Mouse (Mus musculus) retina, postnatal 7 days (tissue): ENCODE data around the gene Snap91.
A peak's percentile ranks its signal among the peaks of the same experiment; 100 is the strongest.

Experiments used
- DNase-seq: peaks from one replicate; pipeline ENCODE4 v3.0.0-alpha.2; 2012; ENCODE audit warnings: low read depth, low spot score

Gene Snap91

DNA sequence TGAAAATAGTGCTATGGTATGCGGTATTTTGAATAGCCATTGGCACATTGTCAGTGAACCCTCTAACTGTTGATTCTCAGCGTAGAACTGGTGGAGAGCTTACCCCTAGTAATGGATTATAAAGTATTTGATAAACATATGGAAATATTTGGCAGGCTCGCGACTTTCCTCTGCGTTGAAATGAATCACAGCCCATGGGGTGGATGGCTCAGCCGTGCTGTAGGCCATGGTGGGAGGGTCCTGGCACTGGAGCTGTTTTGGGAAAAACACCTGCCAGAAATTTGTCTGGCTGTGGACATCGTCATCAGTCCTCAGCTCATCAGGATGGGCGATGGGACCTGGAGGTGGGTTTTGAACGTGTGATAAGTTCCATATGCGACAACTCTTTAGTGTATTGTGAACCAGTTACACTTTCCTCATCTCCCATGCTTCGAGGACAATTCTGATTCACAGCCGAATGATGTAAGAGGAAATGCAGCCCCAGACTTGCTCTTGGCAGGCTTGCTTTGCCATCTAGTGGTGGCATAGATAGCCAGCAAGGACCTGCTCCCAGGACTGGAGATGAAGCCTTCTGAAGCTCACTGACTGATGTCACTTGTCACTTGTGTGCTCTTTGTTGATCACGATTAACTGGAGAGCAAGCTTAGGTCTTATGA, 134.4 kb downstream of the Snap91 start:
- DNase-seq = peak; percentile 68

GRCm38 (mm10) chr9:86744041-86744440, 136.4 kb downstream of the Snap91 start:
- DNase-seq = no peak

- no peak for DNase-seq
Observed at GRCm38 (mm10) chr9:86742959-86743911, 137.2 kb downstream of the Snap91 start, which contains the start of gene Prss35. TSS of gene Prss35 (plus strand) at chr9:86743649.

DNA sequence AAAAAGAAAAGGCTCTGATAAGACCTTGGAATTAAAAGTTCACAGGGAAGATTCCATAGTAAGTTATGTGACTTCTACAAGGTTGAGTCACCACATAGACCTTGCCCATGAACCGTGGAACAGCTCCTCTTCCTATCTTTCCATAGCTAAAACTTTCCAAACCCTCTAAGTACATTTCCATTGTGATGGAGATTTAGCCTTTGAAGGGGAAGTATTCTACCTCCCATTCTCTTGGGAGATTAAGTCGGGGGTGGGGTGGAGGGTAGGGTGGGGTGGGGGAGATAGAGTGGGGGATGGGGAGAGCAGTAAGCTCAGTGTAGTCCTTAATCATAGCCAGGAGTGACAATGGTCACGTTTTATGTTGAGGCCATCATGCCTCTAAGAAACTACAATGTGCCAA, 140.5 kb downstream of the Snap91 start:
- no peak for DNase-seq

- DNase-seq = no peak
Observed at GRCm38 (mm10) chr9:86738801-86739200, 141.7 kb downstream of the Snap91 start.

- no peak for DNase-seq
Observed at GRCm38 (mm10) chr9:86738067-86738466, 142.4 kb downstream of the Snap91 start.

DNA sequence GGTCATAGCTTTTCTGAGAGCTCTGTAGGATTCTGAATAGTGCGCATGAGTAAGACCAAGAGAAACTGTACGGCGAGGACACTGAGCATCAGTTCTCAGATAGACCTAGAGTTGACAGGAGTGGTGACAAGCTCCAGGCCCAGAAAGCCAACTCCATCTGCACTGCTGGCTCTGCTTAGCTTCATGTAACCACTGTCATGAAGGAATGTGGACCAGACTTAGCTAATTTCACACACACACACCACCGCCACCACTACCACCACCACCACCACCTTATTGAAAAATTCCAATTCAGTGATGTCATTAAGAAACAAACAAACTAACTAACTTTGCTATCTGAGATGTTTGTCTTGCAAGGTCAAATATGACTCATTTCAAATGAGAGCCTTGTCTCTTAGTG, 143.5 kb downstream of the Snap91 start:
- DNase-seq = no peak

DNA sequence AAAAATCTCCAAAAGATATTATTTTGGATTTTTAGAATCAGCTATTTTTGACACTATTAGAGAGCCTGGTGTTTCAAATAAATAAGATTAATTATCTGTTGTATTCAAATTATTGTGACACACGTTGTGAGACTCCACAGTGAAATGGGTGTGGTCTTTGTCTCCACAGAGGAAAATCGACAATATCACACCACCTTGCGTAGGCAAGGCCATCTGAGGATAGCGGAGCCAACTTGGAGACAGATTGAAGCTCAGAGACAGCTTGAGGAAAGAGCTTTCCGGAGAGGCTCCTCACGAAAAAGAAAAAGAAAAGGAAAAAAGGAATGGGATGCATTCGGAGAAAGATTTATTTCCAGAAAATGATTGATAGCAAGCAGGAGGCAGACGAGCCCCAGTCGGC, 145.7 kb downstream of the Snap91 start:
- DNase-seq = no peak

- no peak for DNase-seq
Observed at GRCm38 (mm10) chr9:86734357-86734756, 146.1 kb downstream of the Snap91 start.

DNA sequence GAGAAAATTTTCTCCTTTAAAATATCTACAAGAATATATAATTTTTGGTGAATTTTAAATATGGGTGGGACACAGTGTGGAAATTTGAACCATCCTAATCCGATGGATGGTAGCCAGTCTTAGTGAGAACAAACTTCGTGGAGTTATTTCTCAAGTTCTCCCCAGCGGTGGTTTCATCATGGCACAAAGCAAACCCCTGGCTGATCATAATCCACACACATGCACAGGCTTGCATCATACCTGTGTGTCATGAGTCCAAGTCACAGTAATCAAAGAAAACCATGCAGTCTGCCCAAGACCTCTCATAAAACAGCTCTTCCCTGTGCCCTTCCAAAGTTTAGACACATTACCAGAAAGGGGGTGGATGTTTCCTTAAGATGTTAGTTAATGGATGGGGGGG, 150.6 kb downstream of the Snap91 start:
- DNase-seq = no peak

DNA sequence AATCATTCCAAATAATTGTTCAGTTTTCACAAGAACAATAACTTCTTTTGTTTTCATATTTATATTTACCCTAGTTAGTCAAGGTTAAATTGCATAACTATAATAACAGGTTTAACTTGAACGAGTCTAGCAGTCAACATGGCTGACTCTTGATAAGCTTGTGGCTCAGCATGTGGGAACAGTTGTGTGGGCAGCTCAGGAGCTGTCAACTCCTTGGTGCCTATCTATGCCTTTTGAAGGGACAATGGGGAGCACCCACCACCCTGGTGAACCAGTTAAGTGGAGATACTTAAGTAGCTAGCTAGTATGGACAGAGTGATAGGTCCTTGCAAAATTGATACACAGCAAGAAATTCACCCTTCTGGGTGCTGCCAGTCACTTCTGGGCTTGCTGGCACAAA, 151.4 kb downstream of the Snap91 start:
- no peak for DNase-seq

DNA sequence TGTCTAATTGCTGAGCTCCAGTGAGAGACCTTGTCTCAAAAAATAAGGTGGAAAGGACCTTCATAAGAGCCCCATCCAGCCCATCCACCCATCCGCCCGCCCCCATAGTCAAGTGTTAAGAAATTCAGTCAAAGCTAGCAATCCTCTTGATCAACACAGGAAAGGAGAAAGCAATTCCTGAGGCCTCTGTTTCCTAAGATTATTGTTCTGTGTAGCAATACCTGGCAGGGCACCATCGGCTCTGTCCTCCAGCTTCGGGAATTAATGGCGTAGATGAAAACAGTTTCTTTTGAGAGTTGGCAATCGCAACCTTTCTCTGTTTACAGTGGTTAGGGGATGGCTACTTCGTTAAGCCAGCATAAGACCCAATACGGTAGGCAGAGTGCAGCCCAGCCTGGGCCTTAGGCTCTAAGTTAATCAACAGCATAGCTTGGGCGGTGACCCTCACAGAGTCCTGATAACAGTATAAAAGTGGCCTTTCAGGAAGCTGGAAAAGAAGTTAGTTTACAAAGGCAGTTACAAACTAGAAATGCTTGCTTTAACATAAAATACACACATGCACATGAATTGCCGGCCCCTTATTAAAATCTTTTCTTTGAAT, 152.1 kb downstream of the Snap91 start:
- no peak for DNase-seq

- DNase-seq = no peak
Observed at GRCm38 (mm10) chr9:86726381-86726720, 154.1 kb downstream of the Snap91 start.

DNA sequence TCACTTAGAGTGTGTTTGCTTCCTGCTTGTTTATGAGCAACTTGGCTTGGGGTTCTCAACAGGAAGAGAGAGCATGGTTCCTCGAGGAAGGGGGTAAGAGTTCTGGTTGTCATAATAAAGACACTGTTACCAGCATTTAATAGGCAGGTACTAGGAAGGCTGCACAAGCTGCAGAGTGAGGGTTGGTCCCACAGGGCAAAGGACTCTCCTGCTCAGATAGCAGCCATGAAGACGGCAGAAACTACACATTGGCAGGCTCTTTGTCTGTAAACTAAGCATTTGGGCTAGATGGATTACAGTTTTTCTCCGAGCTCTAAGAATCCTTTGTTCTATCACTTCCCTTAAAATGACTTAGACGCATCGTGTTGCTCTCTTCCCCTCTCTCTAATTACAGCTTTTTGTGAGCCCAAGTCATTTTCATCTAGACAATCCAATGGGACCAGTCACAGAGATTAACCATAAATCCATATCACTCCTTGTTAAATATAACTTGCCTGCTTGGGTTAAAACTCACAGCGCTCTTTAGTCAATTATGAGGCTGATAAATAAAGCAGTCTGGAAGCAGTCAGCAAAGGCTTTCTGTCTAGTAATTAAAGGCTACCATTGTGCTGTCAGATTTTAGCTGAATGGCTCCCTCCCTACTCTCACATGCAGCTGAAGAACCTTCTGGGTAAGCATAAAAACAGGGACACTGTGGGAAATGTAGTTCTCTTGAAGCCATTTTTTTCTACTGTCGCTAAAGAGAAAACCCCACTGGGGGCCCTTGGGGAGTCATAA, 154.7 kb downstream of the Snap91 start:
- no peak for DNase-seq

DNA sequence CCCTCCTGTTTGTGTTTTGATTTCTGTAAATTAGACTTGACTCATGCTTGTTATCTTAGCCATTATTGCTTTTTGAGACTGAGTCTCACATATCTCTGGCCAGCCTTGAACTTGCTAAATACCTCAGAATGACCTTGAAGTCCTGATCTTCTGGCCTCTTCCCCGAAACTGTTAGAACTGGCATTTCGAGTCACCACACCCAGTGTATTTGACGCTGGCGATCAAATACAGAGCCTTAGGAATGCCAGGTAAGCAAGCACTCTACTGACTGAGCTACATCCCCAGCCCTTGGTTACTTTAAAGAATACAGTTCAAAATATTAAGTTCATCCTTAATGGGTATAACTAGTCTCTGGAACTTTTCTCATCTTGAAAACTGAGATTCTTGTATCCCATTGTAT, 155.4 kb downstream of the Snap91 start:
- DNase-seq = no peak

DNA sequence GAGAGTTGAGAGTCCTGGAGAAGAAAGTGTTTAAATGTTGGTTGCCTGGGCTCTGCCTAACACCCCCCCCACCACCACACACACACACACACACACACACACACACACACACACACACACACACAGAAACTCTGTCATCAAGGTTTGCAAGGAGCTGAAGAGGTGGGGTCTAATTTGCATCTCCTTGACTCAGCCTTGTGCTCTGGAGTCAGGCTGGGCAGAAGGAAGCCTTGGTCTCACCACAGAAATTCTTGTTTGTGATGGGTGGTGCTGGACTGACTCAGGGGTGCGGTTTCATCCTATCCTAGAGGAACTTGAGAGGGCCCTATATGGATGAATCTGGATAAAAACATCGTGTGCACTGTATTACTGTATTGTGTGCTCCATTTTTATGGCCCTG, 159.7 kb downstream of the Snap91 start:
- no peak for DNase-seq

GRCm38 (mm10) chr9:86720227-86720626, 160.2 kb downstream of the Snap91 start:
- no peak for DNase-seq

- DNase-seq = no peak
Observed at GRCm38 (mm10) chr9:86717119-86717518, 163.3 kb downstream of the Snap91 start.

DNA sequence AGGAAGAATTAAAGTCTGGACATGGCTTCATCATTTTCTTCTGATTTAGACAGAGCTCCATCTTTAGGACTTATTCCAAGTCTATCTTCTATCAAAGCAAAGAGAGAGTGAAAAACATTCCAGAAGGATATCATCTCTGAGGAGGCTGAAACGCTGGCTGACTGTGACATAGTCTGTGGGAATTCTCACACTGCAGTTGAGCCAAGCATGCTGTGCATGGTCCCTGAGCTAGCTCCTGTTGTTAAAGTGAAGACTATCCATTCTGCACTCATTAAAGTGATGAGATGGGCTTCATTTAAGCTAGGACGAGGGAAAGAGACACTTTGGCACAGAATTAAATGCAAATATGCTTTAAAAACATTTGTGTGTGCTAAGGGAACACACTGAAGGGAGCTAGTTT, 163.9 kb downstream of the Snap91 start:
- DNase-seq = no peak
